20 mouse cellular contexts compared by ENCODE assay signal in the genomic region with DNA sequence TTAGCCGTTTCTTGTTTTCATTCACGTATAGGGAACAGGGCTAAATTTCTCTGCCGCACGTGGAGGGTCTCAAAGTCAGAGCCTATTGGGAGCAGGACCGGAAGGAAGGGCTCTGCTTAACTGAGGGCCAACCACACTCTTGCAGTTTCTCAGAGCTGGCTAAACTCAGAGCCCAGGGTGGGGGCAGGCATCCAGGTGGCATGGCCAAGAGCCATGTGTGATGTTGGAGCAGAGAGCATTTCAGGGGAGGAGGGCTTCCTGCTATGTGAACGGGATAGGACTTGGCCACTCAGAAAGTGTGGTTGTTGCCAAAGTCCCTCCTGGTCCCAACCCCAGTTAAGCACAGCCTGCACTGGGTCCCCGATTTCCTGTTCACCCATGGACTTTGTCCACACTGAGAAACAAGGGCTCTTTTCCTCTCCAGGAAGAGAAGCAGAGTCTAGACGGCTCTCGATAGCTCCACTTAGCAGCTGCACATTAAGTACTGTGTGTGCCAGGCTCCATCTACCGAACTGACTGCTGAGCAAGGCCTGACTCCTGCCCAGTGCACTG. TPM values are rescaled to one million over a fixed set of nuclear protein-coding genes. Genes with fewer than 3 reads are reported as not detected.
"Had no signal": no experiment of that assay in that cellular context is flagged by ENCODE, and none has a peak within 500 bp of the region (broad histone marks: within the 10 kb centered on the region; RNA-seq: fewer than 3 reads in every experiment).

No protein-coding gene starts in this region.

- DNase-seq: kidney, adult 2 months; kidney, postnatal 25 days; lung, embryonic 14.5 days; lung, postnatal 14 days; right cerebral cortex, adult 18-20 months; right cerebral cortex, postnatal 25 days; spleen, adult 18-20 months; thymus, adult 18-20 months; thymus, postnatal 25 days had no signal

- H3K9me3 ChIP-seq: kidney, embryonic 15.5 days; limb, embryonic 13.5 days; liver, embryonic 12.5 days; megakaryocyte, embryonic 14.5 days; midbrain, embryonic 12.5 days had no signal

- H3K36me3 ChIP-seq: kidney, embryonic 15.5 days; limb, embryonic 13.5 days; liver, embryonic 12.5 days; midbrain, embryonic 12.5 days had no signal

- H3K27ac ChIP-seq: kidney, embryonic 15.5 days; left cerebral cortex, adult 2 months; limb, embryonic 13.5 days; liver, embryonic 12.5 days; macrophage; midbrain, embryonic 12.5 days had no signal

- H3K9ac ChIP-seq: kidney, embryonic 15.5 days; limb, embryonic 13.5 days; liver, embryonic 12.5 days; lung, embryonic 14.5 days; midbrain, embryonic 12.5 days had no signal

- H3K4me3 ChIP-seq: kidney, embryonic 15.5 days; left cerebral cortex, adult 2 months; limb, embryonic 13.5 days; liver, embryonic 12.5 days; megakaryocyte, embryonic 14.5 days; midbrain, embryonic 12.5 days had no signal

- ATAC-seq: hindbrain, embryonic 16.5 days; inflammation-experienced regulatory T-cells, adult 6 months; liver, embryonic 12.5 days had no signal

- H3K4me2 ChIP-seq: limb, embryonic 13.5 days; liver, embryonic 12.5 days; lung, embryonic 14.5 days; midbrain, embryonic 12.5 days had no signal

RNA-seq across cellular contexts. Expression of a gene that starts 2.1 kb away (rescaled TPM):
- polyA plus RNA-seq: inflammation-experienced regulatory T-cells, adult 6 months; macrophage; midbrain, postnatal 0 days; neural tube, embryonic 14.5 days had no signal

RNA-seq across cellular contexts. Expression of a gene that starts 14.4 kb away (rescaled TPM):
- polyA plus RNA-seq: inflammation-experienced regulatory T-cells, adult 6 months; macrophage had no signal

RNA-seq across cellular contexts. Expression of a gene that starts 29.4 kb away (rescaled TPM):
- polyA plus RNA-seq: macrophage had no signal
